Mouse (Mus musculus): ENCODE results near the gene Camta2.

Camta2 gene

GRCm38 (mm10) chr11:70693504-70693903 lies 5.6 kb upstream of the Camta2 start:
- no peak for DNase-seq (ENCODE audit: low spot score in 2 of 2)

GRCm38 (mm10) chr11:70689578-70689977 lies 1.7 kb upstream of the Camta2 start:
- DNase-seq (ENCODE audit: low spot score in 2 of 2): no peak

- no peak for DNase-seq (ENCODE audit: low spot score in 2 of 2)
Measured at GRCm38 (mm10) chr11:70688372-70688771, 467 bp upstream of the Camta2 start.

GRCm38 (mm10) chr11:70686901-70687566 lies 871 bp downstream of the Camta2 start:
- peak; percentile 72 to 78 for DNase-seq (ENCODE audit: low spot score in 2 of 2)

GRCm38 (mm10) chr11:70683640-70684039 lies 4.3 kb downstream of the Camta2 start:
- no peak for DNase-seq (ENCODE audit: low spot score in 2 of 2)

GRCm38 (mm10) chr11:70681897-70682581 lies 5.9 kb downstream of the Camta2 start:
- no peak for DNase-seq (ENCODE audit: low spot score in 2 of 2)

- DNase-seq (ENCODE audit: low spot score in 2 of 2): no peak
Measured at GRCm38 (mm10) chr11:70681170-70681569, 6.7 kb downstream of the Camta2 start.

GRCm38 (mm10) chr11:70679894-70680293 lies 8.0 kb downstream of the Camta2 start:
- DNase-seq (ENCODE audit: low spot score in 2 of 2): no peak

GRCm38 (mm10) chr11:70679361-70679760 lies 8.5 kb downstream of the Camta2 start:
- DNase-seq (ENCODE audit: low spot score in 2 of 2): no peak

GRCm38 (mm10) chr11:70678576-70678975 lies 9.3 kb downstream of the Camta2 start:
- no peak for DNase-seq (ENCODE audit: low spot score in 2 of 2)

- DNase-seq (ENCODE audit: low spot score in 2 of 2): no peak
Measured at GRCm38 (mm10) chr11:70678092-70678491, 9.8 kb downstream of the Camta2 start.

GRCm38 (mm10) chr11:70674501-70674900 lies 13.4 kb downstream of the Camta2 start:
- no peak for DNase-seq (ENCODE audit: low spot score in 2 of 2)

- DNase-seq (ENCODE audit: low spot score in 2 of 2): no peak
Measured at GRCm38 (mm10) chr11:70674014-70674413, 13.9 kb downstream of the Camta2 start.

- no peak for DNase-seq (ENCODE audit: low spot score in 2 of 2)
Measured at GRCm38 (mm10) chr11:70671333-70672047, 16.4 kb downstream of the Camta2 start.

- peak in 1 of 2 experiments; percentile 42 for DNase-seq (ENCODE audit: low spot score in 2 of 2)
Measured at GRCm38 (mm10) chr11:70670483-70670882, 17.4 kb downstream of the Camta2 start.

- peak; percentile 59 to 64 for DNase-seq (ENCODE audit: low spot score in 2 of 2)
Measured at GRCm38 (mm10) chr11:70669582-70670345, 18.1 kb downstream of the Camta2 start.

GRCm38 (mm10) chr11:70668771-70669505 lies 19.0 kb downstream of the Camta2 start, which contains the start of gene Spag7:
TSS of gene Spag7 (minus strand) at chr11:70669416.
- DNase-seq (ENCODE audit: low spot score in 2 of 2): peak; percentile 98 to 99

- no peak for DNase-seq (ENCODE audit: low spot score in 2 of 2)
Measured at GRCm38 (mm10) chr11:70668335-70668770, 19.6 kb downstream of the Camta2 start.

- no peak for DNase-seq (ENCODE audit: low spot score in 2 of 2)
Measured at GRCm38 (mm10) chr11:70667271-70668150, 20.4 kb downstream of the Camta2 start.

GRCm38 (mm10) chr11:70666687-70667086 lies 21.2 kb downstream of the Camta2 start:
- DNase-seq (ENCODE audit: low spot score in 2 of 2): no peak

Measured in right cerebral cortex, adult 2 months (tissue).